Mouse (Mus musculus) cerebellum, postnatal 4 days (tissue): ENCODE data around the gene Krt13.

ENCODE experiments used
- DNase-seq, 2 experiments: peaks; one replicate each; pipeline ENCODE4 v3.0.0; 2022; ENCODE audit warnings: low spot score in 2 of 2, mixed read lengths in 1 of 2

Gene Krt13

GRCm38 (mm10) chr11:100112935-100113741, 8.2 kb downstream of the Krt13 start:
- no peak for DNase-seq

DNA sequence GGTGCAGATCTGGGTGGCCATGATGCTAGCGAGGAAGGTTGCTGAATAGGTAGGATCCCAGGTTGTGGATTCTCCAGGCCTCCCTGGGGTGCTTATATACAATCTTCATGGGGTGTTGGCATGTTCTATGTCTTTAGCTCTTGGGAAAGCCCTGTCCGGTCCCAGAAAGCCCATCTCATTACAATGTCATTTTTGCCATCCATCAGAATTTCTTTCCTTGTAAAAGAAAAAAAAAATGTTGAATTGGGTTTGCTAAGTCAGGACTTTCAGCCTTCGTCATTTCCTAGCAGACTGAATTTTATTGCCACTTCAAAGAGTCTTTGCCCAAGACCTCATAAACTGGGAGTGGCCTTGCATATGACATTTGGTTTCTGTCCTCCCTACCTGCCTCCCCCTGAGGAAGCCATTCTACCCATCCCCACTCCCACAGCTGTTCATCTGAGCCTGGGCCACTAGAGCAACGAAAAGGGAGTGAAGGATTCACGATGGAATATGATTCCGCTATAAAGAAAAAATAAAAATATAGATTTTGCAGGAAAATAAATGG, 15.7 kb downstream of the Krt13 start, which contains the start of gene Krt36:
Krt36 (minus strand) TSS at position 51 of the 547 bp plus-strand sequence.
- no peak for DNase-seq

DNA sequence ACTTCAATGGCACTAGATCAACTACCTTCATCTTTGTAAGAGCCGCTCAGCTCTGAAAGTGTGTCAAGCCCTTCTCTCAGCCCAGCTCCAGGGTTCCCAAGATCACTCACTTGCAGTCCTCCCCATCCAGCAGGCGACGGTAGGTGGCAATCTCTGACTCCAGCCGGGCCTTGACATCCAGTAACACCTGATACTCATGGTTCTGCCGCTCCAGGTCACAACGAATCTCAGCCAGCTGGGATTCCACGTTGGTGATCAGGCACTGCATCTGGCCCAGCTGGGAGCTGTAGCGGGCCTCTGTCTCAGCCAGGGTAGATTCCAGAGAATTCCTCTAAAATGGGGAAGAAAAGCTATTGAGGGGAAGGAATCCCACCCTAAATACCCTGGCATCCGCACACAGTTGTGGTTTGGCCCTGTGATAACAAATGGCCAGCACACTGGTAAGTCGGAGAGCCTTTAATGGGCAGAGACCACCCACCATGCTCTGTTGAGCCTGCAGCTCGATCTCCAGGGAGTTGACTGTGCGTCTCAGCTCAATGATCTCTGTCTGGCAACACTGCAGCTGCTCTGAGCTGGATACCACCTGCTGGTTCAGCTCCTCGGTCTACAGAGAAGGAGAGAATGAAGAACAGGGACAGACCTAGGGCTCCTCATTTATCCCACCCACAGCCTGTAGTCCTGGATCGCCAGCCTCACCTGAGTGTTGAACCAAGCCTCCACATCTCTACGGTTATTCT, 18.5 kb downstream of the Krt13 start:
- no peak for DNase-seq

DNA sequence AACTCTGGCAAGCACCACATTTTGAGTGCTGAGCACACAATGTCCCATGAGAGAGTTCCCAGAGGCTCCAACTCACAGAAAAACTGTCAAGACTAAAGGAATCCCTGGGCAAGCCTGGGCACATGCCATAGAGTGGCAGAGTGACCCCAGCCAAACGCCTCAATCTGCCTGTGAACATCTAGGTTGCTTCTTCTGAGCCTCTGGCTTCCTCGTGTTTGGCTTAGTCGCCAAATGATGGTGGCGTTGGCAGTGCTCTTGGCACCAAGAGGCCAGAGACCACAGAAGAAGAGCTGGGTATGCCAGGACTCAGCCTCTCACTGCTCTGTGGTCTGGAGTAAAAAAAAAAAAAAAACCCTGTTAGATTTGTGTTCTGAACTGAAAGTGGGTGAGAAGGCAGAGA, 21.0 kb downstream of the Krt13 start:
- DNase-seq, result no peak

GRCm38 (mm10) chr11:100097819-100098218, 23.5 kb downstream of the Krt13 start:
- no peak for DNase-seq

- no peak for DNase-seq
Measured at GRCm38 (mm10) chr11:100096141-100096540, 25.2 kb downstream of the Krt13 start, which contains the start of gene Krt35. TSS of gene Krt35 (minus strand) at chr11:100096241.

- DNase-seq, result no peak
Measured at GRCm38 (mm10) chr11:100088378-100089025, 32.9 kb downstream of the Krt13 start.

DNA sequence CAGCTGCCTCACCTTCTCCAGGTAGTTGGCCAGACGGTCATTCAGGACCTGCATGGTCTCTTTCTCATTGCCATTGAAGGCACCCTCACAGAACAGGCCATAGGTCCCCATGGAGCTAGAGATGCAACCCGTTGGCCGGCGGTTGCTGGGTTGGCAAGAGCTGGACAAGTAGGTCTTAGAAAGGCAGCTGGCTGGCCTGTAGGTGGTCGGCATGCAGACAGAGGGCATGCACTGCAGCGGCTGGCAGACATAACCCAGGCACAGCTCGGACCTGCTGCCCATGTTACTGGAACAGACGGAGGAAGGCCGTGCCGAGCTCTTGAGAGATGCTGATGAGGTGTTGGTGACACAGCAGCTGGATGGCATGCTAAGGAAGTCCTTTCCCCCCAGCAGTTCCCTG, 33.5 kb downstream of the Krt13 start, which contains the start of gene Krt32:
Krt32 (minus strand) TSS at position 366 of the 400 bp plus-strand sequence.
- no peak for DNase-seq

DNA sequence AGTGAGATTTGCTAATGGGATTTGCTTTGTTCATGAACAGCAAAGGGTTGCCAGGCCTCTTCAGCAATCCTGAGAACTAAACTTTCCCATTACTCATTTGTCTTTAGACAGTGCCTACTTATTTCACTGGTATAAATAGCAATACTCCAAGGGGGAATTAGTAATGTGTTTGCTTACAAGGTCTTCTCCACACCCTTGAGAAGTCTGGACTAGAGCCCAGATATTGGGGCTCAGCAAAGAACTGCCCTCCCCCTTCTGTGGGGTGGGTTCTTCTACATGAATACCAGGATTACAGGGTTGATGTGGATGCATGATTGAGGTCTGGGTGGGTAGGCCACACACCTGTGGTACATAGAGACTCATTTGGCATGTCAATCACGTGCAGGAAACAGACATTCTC, 47.5 kb downstream of the Krt13 start:
- DNase-seq, result no peak
